Mouse (Mus musculus) Patski (cell line): ENCODE results near the gene Tead1. TPM values are rescaled to one million over a fixed set of nuclear protein-coding genes. Genes with fewer than 3 reads are reported as not detected.

Experiments used
- ATAC-seq: fragments of 100-300 bp; one replicate; pipeline ENCODE4 v1.8.0; 2021
- CTCF ChIA-PET: fragments of 350-600 bp; sonication (Branson Sonifier 250); formaldehyde crosslinking; loops from one replicate; lab custom pipeline; 2022; ENCODE audit warnings: inconsistent platforms; lab: Charles Lee
- POLR2A ChIA-PET: fragments of 350-600 bp; sonication (Branson Sonifier 250); formaldehyde crosslinking; loops from one replicate; lab custom pipeline; 2022; ENCODE audit warnings: antibody characterized with exemption, inconsistent platforms; lab: Charles Lee
- DNase-seq: peaks from one replicate; pipeline ENCODE4 v3.0.0-alpha.2; 2011; ENCODE audit warnings: low read depth, low spot score
- H3K27me3 ChIP-seq: fragments of 371-371 bp; one replicate; pipeline ENCODE4 v1.5.1; 2021
- CTCF ChIP-seq: fragments of 100-300 bp; IDR thresholded peaks from one replicate; pipeline ENCODE4 v1.5.1; 2021
- in situ Hi-C: fragments of 300-500 bp; cut with MboI; formaldehyde crosslinking; loops from 3 replicates; pipeline ENCODE4 v1.11.1; 2018; ENCODE audit warnings: low pct_unique_long_range_greater_than_20kb, mixed read lengths
- polyA plus RNA-seq: library from polyadenylated mRNA; unstranded; gene quantifications from one replicate; pipeline ENCODE4 v1.2.3, GENCODE M21; 2021

Gene Tead1
- polyA plus RNA-seq, 1 experiment from 2014 or later: 56.4 TPM

DNA sequence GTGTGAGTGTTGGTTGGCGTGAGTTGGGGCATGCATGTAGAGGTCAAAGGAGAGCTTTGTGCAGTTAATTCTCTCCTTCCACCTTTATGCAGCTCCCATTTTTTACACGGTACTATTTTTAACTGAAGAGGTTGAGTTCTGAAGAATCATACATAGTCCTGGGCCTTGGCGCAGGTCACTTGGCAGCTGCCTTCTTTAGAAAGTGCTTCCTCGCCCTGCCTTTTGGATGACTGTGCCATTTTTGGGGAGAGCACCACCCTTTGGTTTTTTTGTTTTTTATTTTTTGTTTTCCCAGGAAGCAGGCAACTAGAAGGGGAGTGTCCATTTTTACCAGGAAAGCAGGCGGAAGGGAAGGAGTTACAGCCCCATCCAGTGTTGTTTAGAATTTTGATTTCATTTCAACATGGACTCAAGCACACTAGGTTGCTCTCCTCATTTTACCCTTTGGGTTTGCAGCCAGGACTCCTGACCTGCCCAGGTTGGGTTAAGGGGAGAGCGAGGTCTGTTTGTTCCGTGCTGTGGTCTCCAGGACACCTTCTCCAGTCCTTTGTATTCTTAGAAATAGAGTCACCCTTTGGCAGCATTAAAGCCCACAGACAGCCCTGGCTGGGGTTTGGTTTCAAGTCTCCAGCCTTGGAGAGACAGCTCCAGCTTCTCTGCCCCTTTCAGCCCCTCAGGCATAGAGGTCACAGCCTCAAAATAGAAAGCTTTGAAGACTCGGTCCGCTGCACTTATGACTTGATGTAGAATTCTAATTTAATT is 193.5 kb downstream of the Tead1 start:
- DNase-seq: peak; percentile 25
- ATAC-seq: no peak
- CTCF ChIA-PET: interaction anchor here (1.2 to 2.5 kb wide), 2 partner anchors 192 to 495 kb away, joined by 3 to 6 read pairs; no protein-coding TSS in a partner anchor
- in situ Hi-C loops: no loop called here
- POLR2A ChIA-PET: interaction anchor here (0.6 kb wide), 1 partner anchor 309 kb away, joined by 4 read pairs; no protein-coding TSS in a partner anchor
- no peaks in the 10 kb centered on the region for H3K27me3 ChIP-seq
- no peak for TF ChIP-seq CTCF

GRCm38 (mm10) chr7:112876128-112876527 is 197.0 kb downstream of the Tead1 start:
- no peaks in the 10 kb centered on the region for H3K27me3 ChIP-seq
- no peak for TF ChIP-seq CTCF
- in situ Hi-C loops: no loop called here
- peak; percentile 9 for ATAC-seq
- no peak for DNase-seq
- CTCF ChIA-PET: interaction anchor here (1.5 kb wide), 1 partner anchor 407 kb away, joined by 4 read pairs; no protein-coding TSS in a partner anchor
- POLR2A ChIA-PET: no interaction called here

GRCm38 (mm10) chr7:112883791-112884274 is 204.7 kb downstream of the Tead1 start:
- ATAC-seq (no peak), DNase-seq (no peak)
- in situ Hi-C loops: no loop called here
- CTCF ChIA-PET: interaction anchor here (1.6 kb wide), 1 partner anchor 13 kb away, joined by 3 read pairs; no protein-coding TSS in a partner anchor
- POLR2A ChIA-PET: no interaction called here
- TF ChIP-seq CTCF: no peak
- H3K27me3 ChIP-seq: no peaks in the 10 kb centered on the region

DNA sequence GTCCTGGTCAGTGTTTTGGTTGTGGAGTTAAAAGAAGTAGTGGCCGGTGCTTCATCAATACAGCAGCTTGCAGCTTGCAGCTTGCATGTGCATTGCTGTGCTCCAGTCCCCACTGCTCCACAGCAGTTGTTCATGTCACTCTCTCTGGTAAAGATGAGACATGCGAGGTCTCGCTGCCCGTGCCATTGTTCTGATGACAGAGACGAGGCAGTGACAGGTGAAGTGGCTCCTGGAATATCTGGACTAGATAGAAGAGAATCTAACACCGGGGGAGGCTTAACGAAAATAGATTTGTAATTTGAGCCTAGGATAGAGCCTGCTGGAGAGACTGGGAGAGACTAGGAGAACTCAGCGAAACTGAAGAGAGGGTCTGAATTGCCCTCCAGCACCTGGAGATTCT is 206.4 kb downstream of the Tead1 start:
- in situ Hi-C loops: no loop called here
- DNase-seq: no peak
- no peaks in the 10 kb centered on the region for H3K27me3 ChIP-seq
- POLR2A ChIA-PET: no interaction called here
- no peak for TF ChIP-seq CTCF
- ATAC-seq: no peak
- CTCF ChIA-PET: no interaction called here

GRCm38 (mm10) chr7:112891883-112892282 is 212.8 kb downstream of the Tead1 start:
- no peak for ATAC-seq
- ChIA-PET CTCF (no interaction called here), POLR2A (interaction anchor here (0.5 to 0.7 kb wide), 2 partner anchors 16 to 239 kb away, joined by 3 read pairs; no protein-coding TSS in a partner anchor)
- H3K27me3 ChIP-seq: no peaks in the 10 kb centered on the region
- TF ChIP-seq CTCF: no peak
- in situ Hi-C loops: no loop called here
- DNase-seq: no peak

DNA sequence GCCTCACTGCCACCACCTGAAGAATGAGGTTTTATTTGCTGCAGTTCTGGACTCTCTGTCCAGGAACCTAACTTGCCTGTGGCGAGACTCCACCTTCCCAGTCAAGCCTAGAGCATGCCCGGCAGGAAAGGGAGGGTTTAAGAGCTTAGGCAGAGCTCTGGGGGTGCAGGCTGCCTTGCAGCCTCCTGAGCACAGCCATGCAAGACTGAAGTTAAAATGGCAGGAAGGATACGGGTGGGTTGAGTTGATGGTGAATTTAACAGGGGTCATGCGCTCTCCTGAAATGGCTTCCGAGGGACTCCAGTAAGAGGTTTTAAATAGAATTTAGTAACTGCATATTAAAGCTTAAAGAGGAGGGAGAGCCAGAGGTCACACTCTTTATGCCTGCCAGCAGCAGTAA is 213.5 kb downstream of the Tead1 start:
- ATAC-seq: no peak
- CTCF ChIA-PET: no interaction called here
- DNase-seq: no peak
- H3K27me3 ChIP-seq: no peaks in the 10 kb centered on the region
- POLR2A ChIA-PET: no interaction called here
- TF ChIP-seq CTCF: no peak
- in situ Hi-C loops: no loop called here

DNA sequence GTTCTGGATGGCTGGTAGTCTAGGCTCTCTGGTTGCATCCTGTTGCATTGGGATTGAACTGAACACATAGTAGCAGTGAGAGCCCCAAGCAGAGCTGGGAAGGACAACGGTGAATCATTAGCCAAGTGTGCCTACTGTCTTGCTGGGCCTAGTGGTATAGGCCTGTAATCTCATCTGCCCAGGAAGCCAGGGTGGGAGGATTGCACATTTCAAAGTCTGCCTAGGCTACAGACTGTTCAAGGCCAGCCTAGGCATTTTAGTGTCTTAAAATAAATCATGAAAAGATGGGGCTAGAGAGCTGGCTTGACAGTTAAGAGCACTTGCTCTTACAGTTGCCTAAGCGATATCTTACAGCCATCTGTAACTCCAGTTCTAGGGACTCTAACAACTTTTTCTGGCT is 217.2 kb downstream of the Tead1 start:
- no peak for TF ChIP-seq CTCF
- no peaks in the 10 kb centered on the region for H3K27me3 ChIP-seq
- DNase-seq: no peak
- ChIA-PET POLR2A (interaction anchor here (0.5 to 0.8 kb wide), 3 partner anchors 13 to 372 kb away, joined by 3 read pairs; no protein-coding TSS in a partner anchor), CTCF (interaction anchor here (0.8 to 1.3 kb wide), 3 partner anchors 11 to 235 kb away, joined by 3 read pairs; no protein-coding TSS in a partner anchor)
- ATAC-seq: peak; percentile 62
- in situ Hi-C loops: no loop called here

- in situ Hi-C loops: no loop called here
- H3K27me3 ChIP-seq: no peaks in the 10 kb centered on the region
- DNase-seq (no peak), ATAC-seq (no peak)
- POLR2A ChIA-PET: no interaction called here
- CTCF ChIA-PET: no interaction called here
- no peak for TF ChIP-seq CTCF
Observed at GRCm38 (mm10) chr7:112901710-112902109, 222.6 kb downstream of the Tead1 start.

DNA sequence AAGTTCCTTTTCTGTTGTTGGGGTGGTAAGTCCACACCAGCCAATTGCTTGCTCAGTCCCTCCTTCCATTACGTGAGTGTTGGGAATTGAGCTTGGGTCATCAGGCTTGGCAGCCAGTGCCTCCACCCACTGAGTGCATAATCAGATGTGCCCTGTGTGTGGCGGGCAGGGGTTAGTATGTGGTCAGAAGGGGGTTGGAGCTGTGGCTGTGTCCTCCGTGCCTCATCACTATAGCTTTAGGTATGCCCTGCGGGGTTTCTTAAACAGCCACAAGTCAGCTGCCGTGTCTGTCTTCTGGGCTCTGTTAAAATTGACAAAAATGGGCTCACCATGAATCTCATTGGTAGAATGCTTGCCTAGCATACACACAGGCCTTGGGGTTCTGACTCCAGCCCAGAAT is 227.7 kb downstream of the Tead1 start:
- in situ Hi-C loops: no loop called here
- POLR2A ChIA-PET: interaction anchor here (0.6 to 1.5 kb wide), 2 partner anchors 12 to 335 kb away, joined by 3 read pairs; no protein-coding TSS in a partner anchor
- no peaks in the 10 kb centered on the region for H3K27me3 ChIP-seq
- DNase-seq: no peak
- no peak for TF ChIP-seq CTCF
- CTCF ChIA-PET: interaction anchor here (1.4 kb wide), 1 partner anchor 11 kb away, joined by 3 read pairs; no protein-coding TSS in a partner anchor
- ATAC-seq: no peak

DNA sequence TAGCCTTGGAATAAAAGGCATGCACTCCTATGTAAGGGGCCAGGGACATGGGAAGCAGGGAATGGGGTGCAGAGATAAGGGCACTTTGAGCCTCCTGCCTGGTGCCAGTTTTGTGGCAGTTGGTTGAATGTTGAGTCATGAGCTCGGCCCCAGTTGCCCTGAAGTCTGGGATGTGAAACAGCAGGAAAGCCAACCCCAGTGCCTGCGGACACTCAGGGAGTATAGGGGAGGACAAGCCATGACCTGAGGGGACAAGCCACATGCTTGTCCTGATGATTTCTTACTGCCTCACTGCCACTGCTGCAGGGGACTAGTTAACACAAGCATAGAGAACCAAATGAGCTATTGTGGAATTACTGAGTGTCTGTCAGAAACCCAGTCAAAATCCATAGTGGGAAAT is 228.3 kb downstream of the Tead1 start:
- no peak for ATAC-seq
- ChIA-PET CTCF (interaction anchor here (1.4 kb wide), 1 partner anchor 11 kb away, joined by 3 read pairs; no protein-coding TSS in a partner anchor), POLR2A (interaction anchor here (1.5 kb wide), 1 partner anchor 12 kb away, joined by 3 read pairs; no protein-coding TSS in a partner anchor)
- in situ Hi-C loops: no loop called here
- no peak for DNase-seq
- H3K27me3 ChIP-seq: no peaks in the 10 kb centered on the region
- TF ChIP-seq CTCF: no peak

DNA sequence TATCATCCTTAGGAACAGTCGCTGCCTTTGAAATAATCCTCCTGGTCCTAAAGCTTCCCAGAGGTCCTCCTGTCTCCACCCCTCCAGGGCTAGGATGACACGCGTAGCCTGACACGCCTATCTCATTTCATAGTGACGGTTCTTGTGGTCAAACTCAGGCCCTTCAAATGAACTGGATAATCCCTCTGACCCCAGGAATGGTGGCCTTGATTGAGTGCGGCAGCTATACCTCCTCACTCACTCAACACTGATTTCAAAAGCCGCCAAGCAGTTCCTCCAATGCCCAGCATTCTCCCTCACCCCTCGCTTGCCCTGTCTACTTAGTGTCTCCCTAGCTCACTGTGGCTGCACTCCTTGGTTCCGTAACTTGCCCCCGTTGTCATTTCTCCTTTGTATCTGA is 230.0 kb downstream of the Tead1 start:
- TF ChIP-seq CTCF: no peak
- in situ Hi-C loops: no loop called here
- POLR2A ChIA-PET: interaction anchor here (0.7 to 1.2 kb wide), 3 partner anchors 13 to 198 kb away, joined by 3 read pairs; no protein-coding TSS in a partner anchor
- CTCF ChIA-PET: no interaction called here
- H3K27me3 ChIP-seq: no peaks in the 10 kb centered on the region
- DNase-seq (no peak), ATAC-seq (no peak)
